Mouse (Mus musculus) neural tube, embryonic 11.5 days (tissue): ENCODE data around the gene Tnk2. TPM values are rescaled to one million over a fixed set of nuclear protein-coding genes. Genes with fewer than 3 reads are reported as not detected.

Experiments
- polyA plus RNA-seq: library from polyadenylated mRNA; unstranded; fragments of >200 nt; fragmentation: Nextera tagmentation; extraction: Ambion mirVana; gene quantifications from 2 replicates; pipeline ENCODE4 v1.2.1, GENCODE M21; 2014

Gene Tnk2
- polyA plus RNA-seq, 1 experiment from 2014 or later, result 7.0 TPM

Other genes with a start within 250 kb of the Tnk2 start
- gene Tm4sf19, start 243.4 kb upstream of the Tnk2 start, polyA plus RNA-seq, result not detected in 2 replicates
- 23.4 and 30.1 TPM in 2 replicates for gene Tctex1d2, start 224.2 kb upstream of the Tnk2 start, polyA plus RNA-seq
- gene Pcyt1a, start 213.0 kb upstream of the Tnk2 start, polyA plus RNA-seq, result 41.2 and 48.0 TPM in 2 replicates
- gene Slc51a, start 156.0 kb upstream of the Tnk2 start, polyA plus RNA-seq, result 0.38 and 0.51 TPM in 2 replicates
- gene Zdhhc19, start 147.6 kb upstream of the Tnk2 start, polyA plus RNA-seq, result not detected in 2 replicates
- gene Tfrc, start 35.0 kb upstream of the Tnk2 start, polyA plus RNA-seq, result 66.9 and 67.9 TPM in 2 replicates
- 0.49 and 0.54 TPM in 2 replicates for gene Muc4, start 92.0 kb downstream of the Tnk2 start, polyA plus RNA-seq
- not detected in 2 replicates for gene Muc20, start 153.6 kb downstream of the Tnk2 start, polyA plus RNA-seq
- gene Smbd1, start 166.6 kb downstream of the Tnk2 start, polyA plus RNA-seq, result not detected in 2 replicates
- 122 and 127 TPM in 2 replicates for gene Fyttd1, start 233.6 kb downstream of the Tnk2 start, polyA plus RNA-seq
- 18.1 and 21.2 TPM in 2 replicates for gene Rubcn, start 233.9 kb downstream of the Tnk2 start, polyA plus RNA-seq